Mouse (Mus musculus) midbrain, embryonic 16.5 days (tissue): Measurements from ENCODE around the gene Tmed2. TPM values are rescaled to one million over a fixed set of nuclear protein-coding genes. Genes with fewer than 3 reads are reported as not detected.
A peak's percentile ranks its signal among the peaks of the same experiment; 100 is the strongest.
"Not testable (repeated sequence)": the region's sequence is repeated elsewhere in the genome, so short reads cannot be mapped to it uniquely, and the experiment has no call there.

Experiments used
- ATAC-seq: fragments of 200-750 bp; cut with Nextera tagmentation; 2 replicates; pipeline ENCODE4 v1.8.0; 2017; ENCODE audit warnings: moderate TSS enrichment
- H3K27ac ChIP-seq: fragments of 300-500 bp; sonication (generic); 2 replicates; pipeline ENCODE4 v1.5.1; 2014; ENCODE audit warnings: mild to moderate bottlenecking, low read length, mixed read lengths
- H3K27me3 ChIP-seq: fragments of 300-500 bp; sonication (generic); 2 replicates; pipeline ENCODE4 v1.6.1; 2014; ENCODE audit warnings: low read depth, low read length, mixed read lengths; ENCODE audit not compliant: control insufficient read depth, insufficient read depth
- H3K36me3 ChIP-seq: fragments of 300-500 bp; sonication (generic); 2 replicates; pipeline ENCODE4 v1.6.1; 2014; ENCODE audit warnings: mild to moderate bottlenecking, low read length, moderate library complexity, mixed read lengths; ENCODE audit not compliant: control insufficient read depth, insufficient read depth
- H3K4me1 ChIP-seq: fragments of 300-500 bp; sonication (generic); 2 replicates; pipeline ENCODE4 v1.6.1; 2014; ENCODE audit warnings: mild to moderate bottlenecking, low read length, mixed read lengths; ENCODE audit not compliant: control insufficient read depth, insufficient read depth
- H3K4me2 ChIP-seq: fragments of 300-500 bp; sonication (generic); 2 replicates; pipeline ENCODE4 v1.6.1; 2014; ENCODE audit warnings: mild to moderate bottlenecking, low read length, mixed read lengths
- H3K4me3 ChIP-seq: fragments of 300-500 bp; sonication (generic); 2 replicates; pipeline ENCODE4 v1.5.1; 2014; ENCODE audit warnings: low read depth, mild to moderate bottlenecking, low read length, moderate library complexity, mixed read lengths
- H3K9ac ChIP-seq: fragments of 300-500 bp; sonication (generic); 2 replicates; pipeline ENCODE4 v1.6.1; 2014; ENCODE audit warnings: low read depth, low read length, mixed read lengths
- H3K9me3 ChIP-seq: fragments of 300-500 bp; sonication (generic); replicated peaks from 2 replicates; pipeline ENCODE4 v1.6.1; 2014; ENCODE audit warnings: mild to moderate bottlenecking, low read length, mixed read lengths; ENCODE audit not compliant: control insufficient read depth, poor library complexity, severe bottlenecking
- WGBS: fragments of 180-500 bp; shearing (Covaris S2); extraction: QIAGEN DNeasy Blood & Tissue Kit; methylation state at CpG from one replicate; pipeline ENCODE4 v1.1.7; 2014; 5-methylcytosine and 5-hydroxymethylcytosine counted together
- polyA plus RNA-seq: library from polyadenylated mRNA; unstranded; fragments of >200 nt; fragmentation: Nextera tagmentation; extraction: Ambion mirVana; gene quantifications from 2 replicates; pipeline ENCODE4 v1.2.1, GENCODE M21; 2015

Tmed2 gene
- polyA plus RNA-seq, 1 experiment from 2014 or later: 340 TPM

- no peaks in the 10 kb centered on the region for H3K27me3 ChIP-seq
- peak within 1 kb of the TSS; percentile 99 for H3K4me2 ChIP-seq
- H3K36me3 ChIP-seq: peaks cover 19% of the 10 kb centered on the region
- H3K9me3 ChIP-seq: no peaks in the 10 kb centered on the region
- peak; percentile 92 for ATAC-seq
- peak within 1 kb of the TSS; percentile 82 for H3K4me3 ChIP-seq
- H3K27ac ChIP-seq: peak within 1 kb of the TSS; percentile 43
- WGBS: 1% methylated on average over 51 of the region's 51 CpGs
- peak within 1 kb of the TSS; percentile 81 for H3K9ac ChIP-seq
- H3K4me1 ChIP-seq: peaks cover 25% of the 10 kb centered on the region
Measured at GRCm38 (mm10) chr5:124578633-124579317, 38.3 kb downstream of the Tmed2 start, which contains the start of the genes Eif2b1 and Gtf2h3. Eif2b1 (minus strand) TSS chr5:124579131. Gtf2h3 (plus strand) TSS chr5:124579140.

- H3K36me3 ChIP-seq: peaks cover 21% of the 10 kb centered on the region
- no peak overlapping the region for H3K4me2 ChIP-seq
- H3K27ac ChIP-seq: no peak overlapping the region
- H3K27me3 ChIP-seq: no peaks in the 10 kb centered on the region
- peaks cover 25% of the 10 kb centered on the region for H3K4me1 ChIP-seq
- H3K9me3 ChIP-seq: no peaks in the 10 kb centered on the region
- H3K4me3 ChIP-seq: no peak overlapping the region
- WGBS: 90% methylated on average over 5 of the region's 5 CpGs
- no peak for ATAC-seq
- no peak overlapping the region for H3K9ac ChIP-seq
Measured at GRCm38 (mm10) chr5:124582515-124582914, 42.0 kb downstream of the Tmed2 start.

- no peak overlapping the region for H3K4me3 ChIP-seq
- peaks cover 56% of the 10 kb centered on the region for H3K36me3 ChIP-seq
- H3K9ac ChIP-seq: no peak overlapping the region
- no peak overlapping the region for H3K27ac ChIP-seq
- no peak overlapping the region for H3K4me2 ChIP-seq
- H3K4me1 ChIP-seq: no peaks in the 10 kb centered on the region
- ATAC-seq: no peak
- no peaks in the 10 kb centered on the region for H3K9me3 ChIP-seq
- H3K27me3 ChIP-seq: no peaks in the 10 kb centered on the region
- 97% methylated on average over 3 of the region's 3 CpGs for WGBS
Measured at GRCm38 (mm10) chr5:124592768-124593167, 52.3 kb downstream of the Tmed2 start.

GRCm38 (mm10) chr5:124598224-124599174, 58.0 kb downstream of the Tmed2 start:
- WGBS: 6% methylated on average over 30 of the region's 30 CpGs
- Histone ChIP-seq H3K9me3 (no peaks in the 10 kb centered on the region), H3K27me3 (no peaks in the 10 kb centered on the region), H3K4me1 (peaks cover 13% of the 10 kb centered on the region), H3K9ac (peak overlapping the region; percentile 79), H3K36me3 (peaks cover 26% of the 10 kb centered on the region), H3K4me3 (peak overlapping the region; percentile 94), H3K27ac (peak overlapping the region; percentile 66), H3K4me2 (peak overlapping the region; percentile 96)
- ATAC-seq: peak; percentile 100

- H3K4me1 ChIP-seq: peaks cover 13% of the 10 kb centered on the region
- H3K4me3 ChIP-seq, H3K9me3 ChIP-seq, H3K27me3 ChIP-seq, ATAC-seq, H3K27ac ChIP-seq, H3K9ac ChIP-seq: not testable (repeated sequence)
- H3K4me2 ChIP-seq: peak overlapping the region; percentile 96
- peaks cover 18% of the 10 kb centered on the region for H3K36me3 ChIP-seq
- 62% methylated on average over 8 of the region's 8 CpGs for WGBS
Measured at GRCm38 (mm10) chr5:124599726-124600125, 59.2 kb downstream of the Tmed2 start.

Other genes with a start within 250 kb of the Tmed2 start
- 9.3 and 10.8 TPM in 2 replicates for gene Mphosph9, start 212.7 kb upstream of the Tmed2 start, polyA plus RNA-seq
- 10.5 and 11.1 TPM in 2 replicates for gene 2810006K23Rik, start 212.6 kb upstream of the Tmed2 start, polyA plus RNA-seq
- gene Cdk2ap1, start 177.6 kb upstream of the Tmed2 start, polyA plus RNA-seq: 40.4 and 53.6 TPM in 2 replicates
- gene Sbno1, start 114.7 kb upstream of the Tmed2 start, polyA plus RNA-seq: 94.5 and 113 TPM in 2 replicates
- 12.3 and 15.4 TPM in 2 replicates for gene Kmt5a, start 100.8 kb upstream of the Tmed2 start, polyA plus RNA-seq
- gene Rilpl2, start 62.3 kb upstream of the Tmed2 start, polyA plus RNA-seq: 25.3 and 29.9 TPM in 2 replicates
- 19.9 and 21.7 TPM in 2 replicates for gene Snrnp35, start 57.6 kb upstream of the Tmed2 start, polyA plus RNA-seq
- 10.6 and 11.7 TPM in 2 replicates for gene Rilpl1, start 9.3 kb upstream of the Tmed2 start, polyA plus RNA-seq
- 25.7 and 27.8 TPM in 2 replicates for gene Ddx55, start 12.2 kb downstream of the Tmed2 start, polyA plus RNA-seq
- gene Eif2b1, start 38.4 kb downstream of the Tmed2 start, polyA plus RNA-seq: 62.1 and 63.6 TPM in 2 replicates
- gene Gtf2h3, start 38.4 kb downstream of the Tmed2 start, polyA plus RNA-seq: 46.6 and 48.6 TPM in 2 replicates
- 32.0 and 33.1 TPM in 2 replicates for gene Atp6v0a2, start 87.9 kb downstream of the Tmed2 start, polyA plus RNA-seq
- 0.16 and 0.20 TPM in 2 replicates for gene Dnah10, start 184.4 kb downstream of the Tmed2 start, polyA plus RNA-seq